Mouse (Mus musculus) lung, adult 2 months (tissue): Measurements from ENCODE around the gene Tet1. TPM values are rescaled to one million over a fixed set of nuclear protein-coding genes. Genes with fewer than 3 reads are reported as not detected.

ENCODE experiments used
- DNase-seq: peaks from one replicate; pipeline ENCODE4 v3.0.0; 2022
- H3K4me1 ChIP-seq: fragments of 200-500 bp; 2 replicates; pipeline ENCODE4 v1.6.1; 2011; ENCODE audit warnings: low read length; ENCODE audit not compliant: control insufficient read depth, insufficient read depth
- H3K4me3 ChIP-seq: fragments of 200-500 bp; replicated peaks from 2 replicates; pipeline ENCODE3; 2011; ENCODE audit warnings: low read depth, mild to moderate bottlenecking, control low read depth, low read length; ENCODE audit errors: extremely low read depth
- CTCF ChIP-seq: fragments of 200-500 bp; IDR thresholded peaks from 2 replicates; pipeline ENCODE4 v1.5.1; 2011; ENCODE audit warnings: mild to moderate bottlenecking, low read length, control low read depth; ENCODE audit not compliant: insufficient read depth
- POLR2A ChIP-seq: fragments of 200-500 bp; IDR thresholded peaks from 2 replicates; pipeline ENCODE4 v1.6.1; 2011; ENCODE audit warnings: low read depth, mild to moderate bottlenecking, control low read depth, low read length, borderline replicate concordance; ENCODE audit errors: extremely low read depth
- WGBS: fragments of 180-500 bp; shearing (Covaris S2); methylation state at CpG from one replicate; pipeline ENCODE4 v1.1.7; 2018; 5-methylcytosine and 5-hydroxymethylcytosine counted together
- polyA plus RNA-seq: library from polyadenylated mRNA; depleted of rRNA; stranded (reverse); fragments of >200 nt; gene quantifications from 2 replicates; pipeline ENCODE4 v1.2.3, GENCODE M21; 2012

Gene Tet1
- polyA plus RNA-seq, 1 experiment = 3.2 TPM

GRCm38 (mm10) chr10:62893356-62893884 is 15.4 kb downstream of the Tet1 start:
- H3K4me3 ChIP-seq = no peak overlapping the region
- TF ChIP-seq POLR2A = no peak
- TF ChIP-seq CTCF = no peak
- no peak for DNase-seq
- WGBS = 72% methylated on average over 6 of the region's 6 CpGs
- H3K4me1 ChIP-seq = no peaks in the 10 kb centered on the region

GRCm38 (mm10) chr10:62892549-62893232 is 16.1 kb downstream of the Tet1 start:
- no peak for DNase-seq
- WGBS = 36% methylated on average over 4 of the region's 4 CpGs
- no peak for TF ChIP-seq POLR2A
- TF ChIP-seq CTCF = no peak
- H3K4me1 ChIP-seq = no peaks in the 10 kb centered on the region
- H3K4me3 ChIP-seq = no peak overlapping the region

- 79% methylated on average over 3 of the region's 3 CpGs for WGBS
- Histone ChIP-seq H3K4me1 (no peaks in the 10 kb centered on the region), H3K4me3 (no peak overlapping the region)
- TF ChIP-seq CTCF (no peak), POLR2A (no peak)
- DNase-seq = no peak
Observed at GRCm38 (mm10) chr10:62891025-62891424, 17.8 kb downstream of the Tet1 start.

- no peak for TF ChIP-seq CTCF
- TF ChIP-seq POLR2A = no peak
- Histone ChIP-seq H3K4me1 (no peaks in the 10 kb centered on the region), H3K4me3 (peak overlapping the region; percentile 65)
- peak; percentile 36 for DNase-seq
- WGBS = 2% methylated on average over 56 of the region's 56 CpGs
Observed at GRCm38 (mm10) chr10:62886799-62887591, 21.8 kb downstream of the Tet1 start.

GRCm38 (mm10) chr10:62885969-62886798 is 22.6 kb downstream of the Tet1 start:
- H3K4me1 ChIP-seq = no peaks in the 10 kb centered on the region
- DNase-seq = peak; percentile 38
- H3K4me3 ChIP-seq = peak overlapping the region; percentile 65
- WGBS = under 1% methylated on average over 38 of the region's 38 CpGs
- TF ChIP-seq POLR2A (no peak), CTCF (no peak)

- Histone ChIP-seq H3K4me1 (no peaks in the 10 kb centered on the region), H3K4me3 (no peak overlapping the region)
- 49% methylated on average over 10 of the region's 10 CpGs for WGBS
- DNase-seq = no peak
- TF ChIP-seq CTCF (no peak), POLR2A (no peak)
Observed at GRCm38 (mm10) chr10:62885460-62885859, 23.3 kb downstream of the Tet1 start.

GRCm38 (mm10) chr10:62884517-62884916 is 24.3 kb downstream of the Tet1 start:
- H3K4me1 ChIP-seq = no peaks in the 10 kb centered on the region
- DNase-seq = no peak
- WGBS = 75% methylated on average over 1 of the region's 1 CpGs
- TF ChIP-seq CTCF (no peak), POLR2A (no peak)
- no peak overlapping the region for H3K4me3 ChIP-seq

GRCm38 (mm10) chr10:62883933-62884372 is 24.8 kb downstream of the Tet1 start:
- no peak for DNase-seq
- WGBS = 31% methylated on average over 9 of the region's 9 CpGs
- TF ChIP-seq CTCF = no peak
- TF ChIP-seq POLR2A = no peak
- no peak overlapping the region for H3K4me3 ChIP-seq
- no peaks in the 10 kb centered on the region for H3K4me1 ChIP-seq

GRCm38 (mm10) chr10:62881211-62881610 is 27.6 kb downstream of the Tet1 start:
- Histone ChIP-seq H3K4me3 (no peak overlapping the region), H3K4me1 (no peaks in the 10 kb centered on the region)
- TF ChIP-seq CTCF (peak; percentile 61), POLR2A (no peak)
- 45% methylated on average over 5 of the region's 5 CpGs for WGBS
- no peak for DNase-seq
